Mouse (Mus musculus) brown adipose tissue, adult 24 weeks (tissue): ENCODE measurements around the gene Olfr520. TPM values are rescaled to one million over a fixed set of nuclear protein-coding genes. Genes with fewer than 3 reads are reported as not detected.
"Not testable (repeated sequence)": the region's sequence is repeated elsewhere in the genome, so short reads cannot be mapped to it uniquely, and the experiment has no call there.

ENCODE experiments used
- H3K27ac ChIP-seq: fragments of 200-500 bp; replicated peaks from 2 replicates; pipeline ENCODE4 v1.5.1; 2012; ENCODE audit warnings: low read depth, mild to moderate bottlenecking, low read length
- H3K4me1 ChIP-seq: fragments of 200-500 bp; 2 replicates; pipeline ENCODE4 v1.6.1; 2012; ENCODE audit warnings: low read length, mixed read lengths; ENCODE audit not compliant: control insufficient read depth, insufficient read depth, insufficient read length
- H3K4me3 ChIP-seq: fragments of 200-500 bp; 2 replicates; pipeline ENCODE4 v1.5.1; 2012; ENCODE audit warnings: low read depth, mild to moderate bottlenecking, low read length, moderate library complexity; ENCODE audit not compliant: insufficient read depth
- polyA plus RNA-seq: library from polyadenylated mRNA; stranded (reverse); fragments of >200 nt; gene quantifications from 2 replicates; pipeline ENCODE4 v1.2.4, GENCODE M21; 2012; ENCODE audit not compliant: missing spikeins, insufficient read depth, insufficient read length

The Olfr520 gene
- polyA plus RNA-seq = not detected in 2 replicates

DNA sequence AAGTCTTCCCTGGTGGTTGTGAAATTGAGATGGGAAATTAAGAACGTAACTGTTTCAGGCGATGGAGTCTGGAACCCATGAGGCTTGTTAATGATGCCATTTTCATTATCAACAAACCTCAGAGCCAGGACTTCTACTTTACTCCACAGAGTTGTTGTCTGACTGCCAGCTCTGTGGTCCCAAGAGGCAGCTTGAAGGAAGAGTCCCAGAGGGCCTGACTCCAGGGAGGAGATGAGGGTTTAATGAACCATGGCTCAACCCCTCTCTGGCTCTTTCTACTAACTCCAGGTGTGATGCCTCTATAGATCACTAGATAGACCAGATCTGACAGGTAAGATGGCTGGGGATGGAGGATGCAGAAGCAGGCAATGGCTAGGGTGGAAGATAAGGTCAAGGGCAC is at the start of gene Olfr520:
Gene Olfr520 (plus strand): TSS at position 301 of the 400 bp plus-strand sequence.
- H3K4me3 ChIP-seq = no peak within 1 kb of the TSS
- H3K4me1 ChIP-seq = no peaks in the 10 kb centered on the region

DNA sequence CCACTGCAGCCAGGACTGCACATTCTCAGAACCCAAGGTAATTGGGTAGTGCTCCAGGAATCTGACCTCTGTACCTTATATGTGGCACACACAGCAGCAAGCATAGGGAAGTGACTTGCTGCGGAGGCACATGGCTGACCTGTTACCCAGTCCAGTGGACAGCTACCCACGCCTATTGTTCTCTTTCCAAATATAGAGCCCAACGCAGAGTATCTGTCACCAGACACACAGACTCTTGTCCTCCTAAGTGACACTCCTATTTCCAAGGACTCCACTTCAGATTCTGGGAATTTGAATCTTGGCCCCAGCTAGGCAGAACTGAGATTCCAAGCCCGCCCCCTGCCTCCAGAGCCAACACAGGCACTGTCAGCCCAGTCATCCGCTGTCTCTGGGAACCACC is 49.3 kb upstream of the Olfr520 start:
- Histone ChIP-seq H3K4me1 (peaks cover 14% of the 10 kb centered on the region), H3K4me3 (no peak overlapping the region), H3K27ac (peak overlapping the region; percentile 90)

More for the DNA sequence above, at the start of gene Olfr520:
- no peak within 1 kb of the TSS for H3K27ac ChIP-seq

DNA sequence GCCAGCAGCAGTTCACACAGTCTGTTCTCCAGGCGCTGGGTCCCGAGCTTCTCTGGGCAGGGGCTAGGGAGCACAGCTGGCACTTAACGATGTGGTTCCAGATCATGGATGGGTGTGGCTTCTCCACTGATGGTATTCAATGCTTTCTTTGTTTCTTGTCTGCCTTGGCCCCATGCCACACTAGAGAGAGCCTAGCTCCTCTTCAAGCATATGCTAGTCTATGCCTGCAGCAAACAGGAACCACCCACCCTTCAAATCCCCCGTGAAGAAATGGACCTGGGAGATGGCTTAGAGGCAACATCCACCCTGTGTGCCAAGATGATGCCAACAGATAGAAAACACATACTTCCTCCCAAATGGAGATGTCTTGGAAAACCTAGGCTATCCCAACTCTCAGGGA is 46.0 kb upstream of the Olfr520 start:
- no peak overlapping the region for H3K4me3 ChIP-seq
- no peak overlapping the region for H3K27ac ChIP-seq
- H3K4me1 ChIP-seq = peaks cover 16% of the 10 kb centered on the region

DNA sequence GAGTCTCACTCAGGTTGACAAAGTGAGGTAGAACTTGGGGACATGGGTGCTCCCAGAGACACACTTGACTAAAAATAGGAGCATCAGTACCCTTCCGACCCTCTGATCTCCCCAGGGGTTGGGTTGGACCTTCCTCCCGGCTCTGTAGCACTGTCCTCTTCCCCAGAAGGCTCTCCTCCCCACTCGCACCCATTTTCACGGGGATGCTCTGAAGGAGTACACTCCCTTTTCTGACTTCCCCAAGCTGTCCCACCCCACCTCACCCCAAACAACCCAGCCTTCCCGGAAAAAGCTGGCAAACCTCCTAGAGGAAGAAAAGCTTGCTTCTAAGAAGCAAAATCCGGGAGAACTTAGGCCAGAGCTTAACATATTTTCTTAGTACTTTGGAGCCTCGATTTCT is 39.3 kb upstream of the Olfr520 start:
- Histone ChIP-seq H3K4me3 (no peak overlapping the region), H3K27ac (peak overlapping the region; percentile 92), H3K4me1 (peaks cover 54% of the 10 kb centered on the region)

DNA sequence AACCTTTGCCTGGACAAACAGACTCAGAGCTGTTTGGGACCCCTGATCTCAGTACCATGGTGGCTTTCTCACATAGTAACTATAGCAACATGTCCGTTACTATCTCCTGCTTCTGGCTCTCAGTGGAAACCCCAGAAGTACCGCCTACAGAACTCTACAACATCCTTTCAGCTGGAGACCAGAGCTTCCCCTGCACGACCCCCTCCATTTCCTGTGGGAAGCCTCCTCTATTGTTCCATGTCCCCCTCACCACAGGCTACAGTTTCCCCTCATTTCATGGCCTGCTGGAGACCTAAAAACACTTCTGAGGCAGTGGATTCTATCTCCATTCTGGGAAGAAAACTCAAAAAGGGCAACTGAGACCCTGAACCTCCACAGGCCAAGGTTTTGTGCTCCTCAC is 37.7 kb upstream of the Olfr520 start:
- Histone ChIP-seq H3K27ac (peak overlapping the region; percentile 92), H3K4me1 (peaks cover 58% of the 10 kb centered on the region), H3K4me3 (no peak overlapping the region)

DNA sequence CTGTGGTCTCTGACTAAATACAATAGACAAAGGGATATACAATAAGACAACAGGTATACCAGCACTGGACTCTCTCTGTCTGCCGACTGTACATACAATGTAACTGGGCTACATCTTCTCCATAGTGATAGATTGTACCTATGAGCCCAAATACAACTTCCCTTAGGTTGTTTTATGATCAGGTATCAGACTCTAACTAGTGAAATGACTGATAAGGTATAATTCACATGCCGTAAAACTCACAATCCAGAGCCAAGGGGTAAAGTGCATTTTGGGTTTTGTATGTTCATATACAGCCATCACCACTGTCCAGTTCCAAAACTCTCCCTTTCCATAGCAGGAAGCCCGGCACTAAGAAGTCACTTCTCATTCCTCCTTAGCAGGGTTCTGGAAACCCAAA is 36.7 kb upstream of the Olfr520 start:
- peaks cover 59% of the 10 kb centered on the region for H3K4me1 ChIP-seq
- peak overlapping the region; percentile 92; the same call in 1 of the 2 replicates for H3K27ac ChIP-seq
- no peak overlapping the region for H3K4me3 ChIP-seq

DNA sequence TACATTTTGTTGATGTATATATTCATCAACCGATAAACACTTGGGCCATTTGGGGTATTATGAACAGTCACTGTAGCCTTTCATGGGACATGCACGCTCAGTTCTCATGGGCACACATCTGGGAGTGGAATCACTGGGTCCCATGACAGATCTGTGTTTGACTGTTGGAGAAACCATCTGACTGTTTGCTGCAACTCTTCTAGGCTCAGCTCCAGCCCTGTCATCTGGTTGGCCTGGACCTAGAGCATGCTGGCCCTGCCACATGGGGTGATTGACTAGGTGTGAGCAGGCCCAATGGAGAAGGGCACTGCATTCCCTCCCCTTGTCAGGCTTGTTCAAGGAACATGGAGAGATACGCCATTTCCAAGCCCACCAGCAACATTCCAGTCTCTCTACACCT is 36.1 kb upstream of the Olfr520 start:
- H3K27ac ChIP-seq = peak overlapping the region; percentile 92

DNA sequence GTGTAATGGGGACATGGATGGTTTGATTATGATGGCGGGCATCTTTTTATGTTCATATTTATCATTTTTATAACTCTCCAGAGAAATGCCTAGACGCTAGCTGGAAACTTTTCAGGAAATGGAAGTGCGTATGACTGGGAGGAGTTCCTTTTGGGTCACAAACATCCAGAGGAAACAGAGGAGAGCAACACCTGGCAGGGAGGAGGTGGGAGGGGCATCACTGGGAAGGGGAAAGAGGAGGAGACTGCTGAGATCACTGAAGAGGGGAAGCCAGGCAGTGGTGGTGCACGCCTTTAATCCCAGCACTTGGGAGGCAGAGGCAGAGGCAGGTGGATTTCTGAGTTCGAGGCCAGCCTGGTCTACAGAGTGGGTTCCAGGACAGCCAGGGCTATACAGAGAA is 35.6 kb upstream of the Olfr520 start:
- H3K27ac ChIP-seq = peak overlapping the region; percentile 92
- not testable (repeated sequence) for H3K4me3 ChIP-seq
- peaks cover 62% of the 10 kb centered on the region for H3K4me1 ChIP-seq

More for the DNA sequence above, 36.1 kb upstream of the Olfr520 start:
- H3K4me3 ChIP-seq = no peak overlapping the region
- H3K4me1 ChIP-seq = peaks cover 64% of the 10 kb centered on the region

DNA sequence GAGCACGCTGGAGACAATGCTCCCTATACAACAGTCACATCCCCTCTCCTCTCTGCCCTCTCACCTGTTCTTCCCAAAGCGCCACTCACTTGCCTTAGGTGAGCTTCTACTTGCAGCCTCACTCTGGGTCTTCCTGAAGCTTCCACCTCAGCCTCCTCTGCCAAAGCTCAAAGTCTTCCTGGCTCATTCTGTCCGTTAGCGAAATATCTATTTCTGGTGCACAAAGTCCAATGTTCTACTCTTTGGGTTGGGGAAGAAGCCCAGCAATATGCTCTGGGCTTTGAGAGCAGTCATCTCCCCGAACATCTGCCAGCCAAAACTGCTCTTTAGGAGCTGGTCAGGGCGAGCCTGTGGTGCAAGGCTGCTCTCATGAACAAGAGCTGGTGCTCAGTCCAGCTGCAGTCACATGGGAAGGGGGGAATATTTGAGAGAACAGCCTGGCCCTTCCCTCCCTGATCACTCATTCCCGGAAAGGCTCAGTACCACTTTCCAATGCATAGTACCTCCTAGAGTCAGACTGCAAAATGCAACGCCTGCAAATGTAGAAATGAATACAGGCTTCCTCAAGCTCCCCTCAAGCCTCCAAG is 34.5 kb upstream of the Olfr520 start:
- Histone ChIP-seq H3K4me1 (peaks cover 63% of the 10 kb centered on the region), H3K4me3 (no peak overlapping the region), H3K27ac (peak overlapping the region; percentile 61)

DNA sequence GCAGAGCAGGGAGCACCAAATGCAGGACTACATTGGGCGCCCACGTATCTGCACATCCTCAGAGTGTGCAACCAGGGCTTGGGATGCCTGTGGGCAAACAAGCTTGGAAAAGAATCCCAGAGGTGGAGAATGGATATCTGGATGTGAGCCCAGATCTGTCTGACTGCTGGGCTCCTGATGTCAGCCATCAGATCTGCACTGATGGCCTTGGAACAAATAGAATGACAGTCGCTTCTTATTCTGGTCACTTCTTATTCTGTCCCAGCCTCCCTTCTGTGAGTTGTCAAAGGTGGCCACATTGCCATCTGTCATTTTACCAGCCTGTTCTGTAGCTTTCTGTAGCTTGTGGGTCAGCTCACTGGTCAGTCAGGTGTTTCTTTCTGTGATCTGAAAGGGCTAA is 31.5 kb upstream of the Olfr520 start:
- Histone ChIP-seq H3K27ac (0 out of 2 replicates have a peak overlapping the region, but pooled peaks have one; percentile 68), H3K4me3 (no peak overlapping the region), H3K4me1 (peaks cover 48% of the 10 kb centered on the region)

DNA sequence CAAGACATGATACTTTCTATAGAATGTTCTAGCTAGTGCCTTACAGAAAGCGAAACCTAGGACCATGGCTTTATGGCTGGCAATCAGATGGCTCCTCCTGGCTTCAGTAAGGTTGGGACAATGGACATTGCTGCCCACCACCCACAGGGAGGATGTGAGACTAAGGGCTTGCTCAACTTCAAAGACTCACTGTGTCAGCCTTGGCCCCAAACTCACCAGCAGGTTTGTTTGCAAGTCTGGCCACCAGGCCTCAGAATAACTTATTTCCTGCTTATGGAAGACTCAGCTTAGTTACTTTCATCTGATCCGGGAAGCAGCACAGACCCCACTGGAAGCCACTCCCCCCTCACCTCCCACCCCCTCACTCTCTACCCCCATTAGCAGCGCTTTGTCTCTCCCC is 31.0 kb upstream of the Olfr520 start:
- peak overlapping the region; percentile 68; the same call in 1 of the 2 replicates for H3K27ac ChIP-seq
- H3K4me3 ChIP-seq = no peak overlapping the region
- peaks cover 45% of the 10 kb centered on the region for H3K4me1 ChIP-seq

DNA sequence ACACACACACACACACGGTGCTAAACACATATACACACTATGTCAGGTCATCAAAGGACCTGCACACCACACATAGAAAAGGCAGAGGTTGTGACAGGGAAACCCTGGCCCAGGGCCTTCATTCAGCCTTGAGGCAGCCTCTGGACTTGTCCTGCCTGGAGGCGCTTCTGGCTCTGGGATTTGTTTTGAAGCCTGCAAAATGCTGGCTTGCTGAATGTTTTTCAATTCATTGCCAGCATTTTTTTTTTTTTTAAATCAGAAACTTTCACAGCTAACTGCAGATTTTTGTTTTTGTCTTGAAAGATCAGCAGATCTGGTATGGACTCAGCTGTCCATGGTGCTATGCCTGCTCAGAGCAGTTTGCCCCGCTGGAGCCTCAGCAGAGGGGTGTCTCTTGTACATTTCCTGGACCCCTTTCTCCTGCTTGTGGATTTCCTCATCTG is 30.3 kb upstream of the Olfr520 start:
- Histone ChIP-seq H3K27ac (peak overlapping the region; percentile 55), H3K4me3 (no peak overlapping the region), H3K4me1 (peaks cover 46% of the 10 kb centered on the region)

DNA sequence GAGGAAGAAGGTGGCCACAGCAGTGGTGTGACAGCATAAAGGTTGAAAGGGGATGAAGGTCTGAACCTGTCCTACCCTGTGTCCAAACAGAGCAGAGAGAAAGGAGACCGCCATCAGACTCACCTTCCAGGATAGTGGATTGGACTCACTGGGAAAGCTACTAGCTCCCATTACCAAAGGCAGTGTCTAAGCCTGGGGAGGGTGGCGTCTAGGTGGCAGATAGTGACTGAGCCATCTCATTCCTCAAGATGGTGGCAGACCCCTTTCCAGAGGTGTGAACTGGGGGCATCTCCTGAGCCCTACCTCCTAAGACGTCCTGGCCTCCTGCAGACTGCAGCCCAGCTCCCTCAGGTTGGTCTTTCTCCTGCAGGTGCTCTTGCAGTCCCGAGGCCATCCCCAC is 29.4 kb upstream of the Olfr520 start:
- H3K4me1 ChIP-seq = peaks cover 39% of the 10 kb centered on the region
- H3K4me3 ChIP-seq = no peak overlapping the region
- peak overlapping the region; percentile 22 for H3K27ac ChIP-seq

DNA sequence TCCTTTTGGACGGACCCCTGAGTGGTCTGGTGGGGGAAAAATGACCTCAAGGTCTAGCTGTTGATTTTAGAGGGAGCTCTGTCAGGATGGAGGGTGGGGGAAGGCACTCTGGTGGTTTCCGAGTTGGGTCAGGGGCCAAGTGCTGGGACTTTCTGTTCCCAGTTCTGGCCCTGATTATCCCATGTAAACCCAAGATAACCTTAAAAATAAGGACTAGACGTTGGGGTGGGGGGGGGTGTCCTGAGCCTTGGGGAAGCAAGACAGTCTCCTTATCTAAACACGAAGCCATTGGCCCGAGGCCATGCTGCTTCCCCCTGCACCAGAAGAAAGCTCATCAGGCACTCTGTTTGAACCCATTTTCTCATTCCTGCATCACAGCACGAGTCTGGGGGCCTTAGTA is 27.9 kb upstream of the Olfr520 start:
- Histone ChIP-seq H3K4me3 (0 out of 2 replicates have a peak overlapping the region, but pooled peaks have one; percentile 15), H3K27ac (peak overlapping the region; percentile 64), H3K4me1 (peaks cover 37% of the 10 kb centered on the region)

DNA sequence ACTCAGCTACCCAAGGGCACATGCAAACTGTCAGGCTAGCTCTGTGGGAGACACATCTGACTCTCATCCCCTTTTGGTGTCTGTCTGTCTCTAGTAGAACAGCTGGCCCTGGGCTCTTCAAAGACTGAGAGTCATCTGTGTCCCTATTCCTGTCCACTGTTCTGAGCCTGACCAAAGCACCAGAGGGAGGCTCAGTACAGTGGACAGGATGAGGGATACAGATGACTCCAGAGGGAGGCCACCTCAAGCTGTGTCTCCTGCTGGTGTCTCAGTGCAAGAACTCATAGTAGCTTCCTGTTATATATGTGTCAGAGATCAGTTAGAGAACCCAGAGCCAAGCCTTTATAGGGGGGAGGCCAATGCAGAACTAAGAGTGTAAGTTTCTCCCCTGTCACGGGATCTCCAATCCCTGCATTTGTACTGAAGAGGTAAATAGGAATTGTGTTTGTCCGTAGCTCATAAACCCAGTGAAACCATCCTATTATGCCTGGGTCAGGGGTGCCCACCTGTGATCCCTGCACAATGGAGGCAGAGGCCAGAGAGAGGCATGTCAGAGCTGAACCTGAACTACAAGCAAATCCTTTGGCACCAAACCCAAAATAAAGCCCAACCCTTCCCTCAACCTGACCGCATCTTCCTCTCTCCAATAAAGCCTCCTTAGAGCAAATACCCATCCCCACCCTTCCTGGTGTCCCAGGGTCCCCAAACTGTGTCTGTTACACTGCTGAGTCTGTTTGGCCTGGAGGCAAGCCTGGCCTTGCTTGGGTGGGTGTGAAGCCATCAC is 25.1 kb upstream of the Olfr520 start:
- Histone ChIP-seq H3K4me1 (peaks cover 40% of the 10 kb centered on the region), H3K4me3 (peak overlapping the region; percentile 68), H3K27ac (peak overlapping the region; percentile 99)
